Mouse (Mus musculus) bone marrow, adult 2 months (tissue): ENCODE data around the gene Tex52.

ENCODE experiments used
- CTCF ChIP-seq: fragments of 200-500 bp; IDR thresholded peaks from 2 replicates; pipeline ENCODE4 v1.5.1; 2011; ENCODE audit warnings: low read length, control low read depth; ENCODE audit not compliant: control insufficient read depth, insufficient read depth
- POLR2A ChIP-seq: fragments of 200-500 bp; IDR thresholded peaks from 2 replicates; pipeline ENCODE4 v1.6.1; 2011; ENCODE audit warnings: low read depth, mild to moderate bottlenecking, control low read depth, low read length, borderline replicate concordance; ENCODE audit not compliant: control insufficient read depth

DNA sequence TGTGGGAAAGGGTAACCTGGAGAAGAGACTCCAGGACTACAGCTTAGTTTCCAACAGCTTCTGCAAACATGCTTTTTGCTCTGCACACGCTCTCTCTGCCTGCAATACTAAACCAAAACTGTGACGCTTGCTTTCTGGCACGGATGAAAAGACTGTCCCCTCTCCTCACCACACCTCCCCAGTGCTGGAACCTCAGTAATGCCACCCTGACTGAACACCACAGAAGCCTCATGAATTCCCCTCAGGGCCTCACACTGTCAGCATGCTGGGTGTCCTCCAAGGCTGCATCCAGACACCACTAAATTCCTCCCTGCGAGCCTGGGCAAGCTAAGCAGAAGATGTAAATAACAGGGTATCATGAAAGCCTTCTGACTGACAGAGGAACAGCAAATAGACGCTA is 36.4 kb upstream of the Tex52 start:
- no peak for TF ChIP-seq POLR2A
- TF ChIP-seq CTCF = no peak
